Mouse (Mus musculus) ES-E14 (cell line): ENCODE data around the gene Erich2.

Source experiments
- CHD2 ChIP-seq: IDR thresholded peaks from 2 replicates; pipeline ENCODE4 v1.6.1; 2014; ENCODE audit warnings: mild to moderate bottlenecking, low read depth, low read length, inconsistent platforms
- MAFK ChIP-seq: IDR thresholded peaks from 2 replicates; pipeline ENCODE4 v1.6.1; 2014; ENCODE audit warnings: mild to moderate bottlenecking, low read depth, low read length, inconsistent platforms; ENCODE audit not compliant: insufficient read depth
- ZC3H11A ChIP-seq: IDR thresholded peaks from 2 replicates; pipeline ENCODE4 v1.6.1; 2012; ENCODE audit warnings: low read depth, mild to moderate bottlenecking, inconsistent platforms, low read length, borderline replicate concordance
- ZNF384 ChIP-seq: IDR thresholded peaks from 2 replicates; pipeline ENCODE4 v1.6.1; 2012; ENCODE audit warnings: low read depth, low read length, inconsistent platforms

- TF ChIP-seq CHD2: no peak
- TF ChIP-seq MAFK: no peak
- TF ChIP-seq ZC3H11A: no peak
- no peak for TF ChIP-seq ZNF384
These were observed 53.4 kb downstream of the Erich2 start for GRCm38 (mm10) chr2:70562011-70562491.
